Mouse (Mus musculus) G1E (cell line): ENCODE measurements around the gene Decr2.

Experiments used
- CTCF ChIP-seq: IDR thresholded peaks from 2 replicates; pipeline ENCODE4 v1.5.1; 2012; ENCODE audit warnings: low read depth, low read length, inconsistent platforms, mixed read lengths
- GATA1 ChIP-seq: IDR thresholded peaks from 2 replicates; pipeline ENCODE4 v1.6.1; 2012; ENCODE audit warnings: borderline replicate concordance, low read length, inconsistent platforms, mixed read lengths
- GATA2 ChIP-seq: IDR thresholded peaks from 2 replicates; pipeline ENCODE4 v1.6.1; 2012; ENCODE audit warnings: low read depth, low read length, inconsistent platforms, borderline replicate concordance
- POLR2AphosphoS5 ChIP-seq: IDR thresholded peaks from 2 replicates; pipeline ENCODE4 v1.6.1; 2012; ENCODE audit warnings: low read depth, low read length, inconsistent platforms; ENCODE audit not compliant: insufficient replicate concordance

- TF ChIP-seq POLR2AphosphoS5 (no peak), CTCF (no peak), GATA2 (no peak), GATA1 (no peak)
Measured at GRCm38 (mm10) chr17:26042599-26043248, 47.4 kb downstream of the Decr2 start.
